Mouse (Mus musculus) neural tube, embryonic 14.5 days (tissue): ENCODE results near the gene Vmn2r3. TPM values are rescaled to one million over a fixed set of nuclear protein-coding genes. Genes with fewer than 3 reads are reported as not detected.
"Not testable (repeated sequence)": the region's sequence is repeated elsewhere in the genome, so short reads cannot be mapped to it uniquely, and the experiment has no call there.

ENCODE experiments used
- ATAC-seq: fragments of 200-750 bp; cut with Nextera tagmentation; 2 replicates; pipeline ENCODE4 v1.8.0; 2017; ENCODE audit warnings: low read depth, mild to moderate bottlenecking, moderate TSS enrichment, moderate library complexity
- H3K27ac ChIP-seq: fragments of 300-500 bp; sonication (generic); 2 replicates; pipeline ENCODE4 v1.5.1; 2014; ENCODE audit warnings: low read depth, mild to moderate bottlenecking, control low read depth, low read length, moderate library complexity, mixed read lengths
- H3K27me3 ChIP-seq: fragments of 300-500 bp; sonication (generic); 2 replicates; pipeline ENCODE4 v1.6.1; 2014; ENCODE audit warnings: low read length; ENCODE audit not compliant: control insufficient read depth, insufficient read depth
- H3K36me3 ChIP-seq: fragments of 300-500 bp; sonication (generic); 2 replicates; pipeline ENCODE4 v1.6.1; 2014; ENCODE audit warnings: low read length, mixed read lengths; ENCODE audit not compliant: control insufficient read depth, insufficient read depth
- H3K4me1 ChIP-seq: fragments of 300-500 bp; sonication (generic); 2 replicates; pipeline ENCODE4 v1.6.1; 2014; ENCODE audit warnings: low read length; ENCODE audit not compliant: control insufficient read depth, insufficient read depth
- H3K4me2 ChIP-seq: fragments of 300-500 bp; sonication (generic); 2 replicates; pipeline ENCODE4 v1.6.1; 2014; ENCODE audit warnings: mild to moderate bottlenecking, low read depth, low read length, control low read depth
- H3K4me3 ChIP-seq: fragments of 300-500 bp; sonication (generic); 2 replicates; pipeline ENCODE4 v1.5.1; 2014; ENCODE audit warnings: low read depth, low read length, control low read depth, mixed read lengths
- H3K9ac ChIP-seq: fragments of 300-500 bp; sonication (generic); replicated peaks from 2 replicates; pipeline ENCODE4 v1.6.1; 2014; ENCODE audit warnings: low read depth, mild to moderate bottlenecking, control low read depth, low read length, mixed read lengths
- H3K9me3 ChIP-seq: fragments of 300-500 bp; sonication (generic); 2 replicates; pipeline ENCODE4 v1.6.1; 2016; ENCODE audit warnings: low read length; ENCODE audit not compliant: control insufficient read depth
- WGBS: fragments of 180-500 bp; shearing (Covaris S2); extraction: QIAGEN DNeasy Blood & Tissue Kit; methylation state at CpG from one replicate; pipeline ENCODE4 v1.1.7; 2014; 5-methylcytosine and 5-hydroxymethylcytosine counted together
- polyA plus RNA-seq: library from polyadenylated mRNA; unstranded; fragments of >200 nt; fragmentation: Nextera tagmentation; extraction: Ambion mirVana; gene quantifications from 2 replicates; pipeline ENCODE4 v1.2.1, GENCODE M21; 2014

Gene Vmn2r3
- polyA plus RNA-seq, 1 experiment from 2014 or later, result not detected

DNA sequence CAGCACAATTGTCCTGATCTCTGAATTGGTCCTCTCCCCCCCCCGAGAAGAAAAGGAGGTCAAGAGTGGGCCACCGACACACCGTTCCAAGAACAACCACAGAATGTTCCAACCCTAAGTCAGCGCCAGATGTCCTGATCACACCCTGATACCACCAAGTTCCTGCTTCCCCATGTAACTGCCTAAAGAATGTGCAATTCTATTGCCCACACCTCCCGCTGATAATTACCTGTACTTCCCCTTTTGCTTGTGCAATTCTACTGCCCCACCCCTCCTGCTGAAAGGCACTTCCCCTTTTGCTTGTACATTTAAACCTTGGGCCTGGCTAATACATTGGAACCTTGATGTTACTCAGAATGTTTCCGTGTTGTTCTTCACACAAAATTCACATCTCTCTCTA is 54.0 kb downstream of the Vmn2r3 start:
- H3K4me1 ChIP-seq, H3K9me3 ChIP-seq, H3K4me3 ChIP-seq, H3K9ac ChIP-seq, ATAC-seq, H3K36me3 ChIP-seq, H3K27ac ChIP-seq, H3K4me2 ChIP-seq, H3K27me3 ChIP-seq: not testable (repeated sequence)
- WGBS, result 91% methylated on average over 6 of the region's 6 CpGs

DNA sequence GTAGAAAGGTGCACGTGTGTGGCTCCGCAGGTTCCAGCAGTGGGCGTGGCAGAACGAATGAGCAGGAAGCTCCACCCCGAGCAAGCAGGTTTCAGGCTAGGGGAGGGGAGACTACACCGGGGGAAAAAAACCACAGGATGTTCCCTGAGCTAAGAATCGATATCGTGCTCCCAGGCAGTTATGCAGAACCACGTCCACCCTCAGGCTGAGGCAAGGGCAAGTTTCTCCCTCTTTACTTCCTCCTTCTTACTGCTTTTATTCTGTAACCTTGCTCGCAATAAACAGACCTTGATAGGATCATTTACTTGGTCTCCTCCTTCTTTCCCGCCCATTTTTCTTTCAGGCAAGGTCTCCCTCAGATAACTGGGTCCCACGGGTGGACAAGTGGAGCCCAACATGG is 55.9 kb downstream of the Vmn2r3 start:
- H3K9me3 ChIP-seq, H3K4me2 ChIP-seq, ATAC-seq, H3K36me3 ChIP-seq, H3K27ac ChIP-seq, H3K4me1 ChIP-seq, H3K9ac ChIP-seq, H3K4me3 ChIP-seq, H3K27me3 ChIP-seq: not testable (repeated sequence)
- 89% methylated on average over 10 of the region's 12 CpGs for WGBS

GRCm38 (mm10) chr3:64227243-64227642 is 62.3 kb downstream of the Vmn2r3 start:
- 58% methylated on average over 2 of the region's 2 CpGs for WGBS
- Histone ChIP-seq H3K27ac (no peak overlapping the region), H3K9me3 (no peaks in the 10 kb centered on the region), H3K9ac (no peak overlapping the region), H3K4me2 (no peak overlapping the region), H3K36me3 (no peaks in the 10 kb centered on the region), H3K27me3 (no peaks in the 10 kb centered on the region), H3K4me1 (no peaks in the 10 kb centered on the region), H3K4me3 (no peak overlapping the region)
- ATAC-seq, result no peak

Other genes starting within 250 kb of the Vmn2r3 start
- gene Vmn2r1, start 208.2 kb downstream of the Vmn2r3 start, polyA plus RNA-seq, result 0.18 and 0.20 TPM in 2 replicates
- 0.05 and 0.11 TPM in 2 replicates for gene Vmn2r2, start 147.8 kb downstream of the Vmn2r3 start, polyA plus RNA-seq
- not detected in 2 replicates for gene Vmn2r4, start 125.7 kb upstream of the Vmn2r3 start, polyA plus RNA-seq
- gene Vmn2r5, start 220.1 kb upstream of the Vmn2r3 start, polyA plus RNA-seq, result not detected in 2 replicates